Mouse (Mus musculus): ENCODE measurements around the gene Fdxacb1. TPM values are rescaled to one million over a fixed set of nuclear protein-coding genes. Genes with fewer than 3 reads are reported as not detected.
A peak's percentile ranks its signal among the peaks of the same experiment; 100 is the strongest.

The Fdxacb1 gene
- polyA plus RNA-seq, 2 experiments = 5.2 to 9.4 TPM

GRCm38 (mm10) chr9:50813796-50814195 is 45.8 kb downstream of the Fdxacb1 start:
- H3K4me3 ChIP-seq (ENCODE audit: insufficient read depth in 1 of 2, low read depth in 2 of 2, low read length in 2 of 2) = no peak overlapping the region
- ATAC-seq (ENCODE audit: insufficient read depth) (peak; percentile 62), DNase-seq (ENCODE audit: low read depth in 3 of 3, low spot score in 3 of 3) (peak; percentile 41 to 69 (median 63))
- no peaks in the 10 kb centered on the region for H3K27me3 ChIP-seq (ENCODE audit: control insufficient read depth, insufficient read depth, low read length)
- H3K4me1 ChIP-seq (replicated peaks; ENCODE audit: control insufficient read depth in 2 of 2, insufficient read depth in 2 of 2, low read length in 1 of 2) = peaks cover 66 to 71% of the 10 kb centered on the region in 2 experiments
- H3K9ac ChIP-seq (replicated peaks) = peak overlapping the region; percentile 16; the same call in 1 of the 2 replicates
- peaks cover 3% of the 10 kb centered on the region for H3K9me3 ChIP-seq (ENCODE audit: control insufficient read depth, low read length)
- H3K4me2 ChIP-seq (ENCODE audit: low read depth) = peak overlapping the region; percentile 39
- H3K27ac ChIP-seq = peak overlapping the region; percentile 93
- 44% methylated on average over 5 of the region's 5 CpGs for WGBS (ENCODE audit: insufficient replicate concordance)
- peaks cover 9% of the 10 kb centered on the region for H3K36me3 ChIP-seq (replicated peaks; ENCODE audit: control insufficient read depth, insufficient read depth, low read depth)
- TF ChIP-seq EP300 (IDR thresholded peaks at IDR 0.05; ENCODE audit: low read depth) = peak; percentile 91
- 0 out of 2 replicates have a peak, but pooled peaks have one; percentile 4 for TF ChIP-seq CTCF (IDR thresholded peaks at IDR 0.05; ENCODE audit: low read depth)

DNA sequence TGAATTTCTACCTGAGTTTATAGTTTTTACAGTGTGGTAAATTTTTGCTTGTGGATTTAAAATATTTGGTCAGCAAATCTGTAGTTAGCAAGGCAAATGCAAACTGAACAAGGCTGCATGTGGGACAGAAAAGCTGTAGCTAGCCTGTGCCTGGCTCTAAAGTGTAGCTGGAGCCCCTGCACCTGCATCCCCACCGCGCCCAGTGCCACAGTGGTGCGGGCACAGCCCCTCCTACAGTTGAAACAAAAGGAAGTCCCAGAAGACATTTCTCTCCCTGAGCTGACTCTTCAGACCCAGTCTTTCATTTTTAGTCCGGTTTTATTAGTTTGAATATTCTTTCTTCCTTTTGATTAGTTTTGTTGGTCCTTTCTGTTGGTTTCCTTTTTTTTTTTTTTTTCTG is 47.6 kb downstream of the Fdxacb1 start:
- no peak overlapping the region for H3K4me2 ChIP-seq (ENCODE audit: low read depth)
- 83% methylated on average over 4 of the region's 4 CpGs for WGBS (ENCODE audit: insufficient replicate concordance)
- no peak overlapping the region for H3K4me3 ChIP-seq (ENCODE audit: insufficient read depth in 1 of 2, low read depth in 2 of 2, low read length in 2 of 2)

GRCm38 (mm10) chr9:50816512-50816911 is 48.5 kb downstream of the Fdxacb1 start:
- DNase-seq (ENCODE audit: low read depth in 3 of 3, low spot score in 3 of 3) (peak; percentile 77 to 91 (median 86)), ATAC-seq (ENCODE audit: insufficient read depth) (peak; percentile 84)
- 59% methylated on average over 1 of the region's 1 CpGs for WGBS (ENCODE audit: insufficient replicate concordance)
- Histone ChIP-seq H3K4me1 (replicated peaks; ENCODE audit: control insufficient read depth in 2 of 2, insufficient read depth in 2 of 2, low read length in 1 of 2) (peaks cover 49 to 54% of the 10 kb centered on the region in 2 experiments), H3K27me3 (ENCODE audit: control insufficient read depth, insufficient read depth, low read length) (no peaks in the 10 kb centered on the region), H3K9ac (replicated peaks) (no peak overlapping the region), H3K9me3 (ENCODE audit: control insufficient read depth, low read length) (peaks cover 3% of the 10 kb centered on the region), H3K4me2 (ENCODE audit: low read depth) (peak overlapping the region; percentile 23; the same call in 1 of the 2 replicates), H3K36me3 (replicated peaks; ENCODE audit: control insufficient read depth, insufficient read depth, low read depth) (peaks cover 9% of the 10 kb centered on the region), H3K4me3 (ENCODE audit: insufficient read depth in 1 of 2, low read depth in 2 of 2, low read length in 2 of 2) (no peak overlapping the region), H3K27ac (peak overlapping the region; percentile 78)
- TF ChIP-seq EP300 (IDR thresholded peaks at IDR 0.05; ENCODE audit: low read depth) = peak; percentile 99
- no peak for TF ChIP-seq CTCF (IDR thresholded peaks at IDR 0.05; ENCODE audit: low read depth)

More for the DNA sequence above, 47.6 kb downstream of the Fdxacb1 start:
- no peak overlapping the region; the same call in 1 of the 2 replicates for H3K27ac ChIP-seq
- DNase-seq (ENCODE audit: low read depth in 3 of 3, low spot score in 3 of 3) = no peak
- TF ChIP-seq CTCF (IDR thresholded peaks at IDR 0.05; ENCODE audit: low read depth) (no peak), EP300 (IDR thresholded peaks at IDR 0.05; ENCODE audit: low read depth) (no peak)
- peaks cover 57 to 59% of the 10 kb centered on the region in 2 experiments for H3K4me1 ChIP-seq (replicated peaks; ENCODE audit: control insufficient read depth in 2 of 2, insufficient read depth in 2 of 2, low read length in 1 of 2)
- H3K36me3 ChIP-seq (replicated peaks; ENCODE audit: control insufficient read depth, insufficient read depth, low read depth) = peaks cover 9% of the 10 kb centered on the region
- peaks cover 3% of the 10 kb centered on the region for H3K9me3 ChIP-seq (ENCODE audit: control insufficient read depth, low read length)
- H3K9ac ChIP-seq (replicated peaks) = no peak overlapping the region
- ATAC-seq (ENCODE audit: insufficient read depth) = no peak
- no peaks in the 10 kb centered on the region for H3K27me3 ChIP-seq (ENCODE audit: control insufficient read depth, insufficient read depth, low read length)

GRCm38 (mm10) chr9:50818050-50818449 is 50.0 kb downstream of the Fdxacb1 start:
- ATAC-seq (ENCODE audit: insufficient read depth) (no peak), DNase-seq (ENCODE audit: low read depth in 3 of 3, low spot score in 3 of 3) (no peak)
- peaks cover 44 to 51% of the 10 kb centered on the region in 2 experiments for H3K4me1 ChIP-seq (replicated peaks; ENCODE audit: control insufficient read depth in 2 of 2, insufficient read depth in 2 of 2, low read length in 1 of 2)
- no peak overlapping the region for H3K4me3 ChIP-seq (ENCODE audit: insufficient read depth in 1 of 2, low read depth in 2 of 2, low read length in 2 of 2)
- no peak overlapping the region for H3K4me2 ChIP-seq (ENCODE audit: low read depth)
- H3K9me3 ChIP-seq (ENCODE audit: control insufficient read depth, low read length) = peaks cover 3% of the 10 kb centered on the region
- no peak overlapping the region for H3K9ac ChIP-seq (replicated peaks)
- no peaks in the 10 kb centered on the region for H3K27me3 ChIP-seq (ENCODE audit: control insufficient read depth, insufficient read depth, low read length)
- peak overlapping the region; percentile 19 for H3K27ac ChIP-seq
- 76% methylated on average over 6 of the region's 6 CpGs for WGBS (ENCODE audit: insufficient replicate concordance)
- H3K36me3 ChIP-seq (replicated peaks; ENCODE audit: control insufficient read depth, insufficient read depth, low read depth) = peaks cover 7% of the 10 kb centered on the region
- TF ChIP-seq CTCF (IDR thresholded peaks at IDR 0.05; ENCODE audit: low read depth) (no peak), EP300 (IDR thresholded peaks at IDR 0.05; ENCODE audit: low read depth) (no peak)

DNA sequence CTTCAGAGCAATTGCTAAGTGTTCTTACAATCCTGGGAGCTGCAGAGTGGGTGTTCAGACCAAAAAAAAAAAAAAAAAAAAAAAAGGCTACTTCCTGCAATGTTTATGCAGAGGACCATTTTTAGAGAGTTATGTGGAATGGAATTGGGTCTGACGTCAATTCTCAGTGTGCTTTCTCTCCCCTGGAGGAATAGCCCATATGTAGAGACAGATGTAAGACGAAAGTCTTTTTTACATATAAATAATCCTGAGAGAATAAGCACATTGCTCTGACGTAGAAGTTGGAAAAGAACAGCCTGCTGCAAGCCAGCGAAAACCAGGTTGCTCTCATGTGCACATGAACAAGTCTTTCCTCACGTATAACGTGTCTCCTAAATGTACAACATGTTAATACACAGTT is 51.7 kb downstream of the Fdxacb1 start:
- no peak for ATAC-seq (ENCODE audit: insufficient read depth)
- Histone ChIP-seq H3K4me1 (replicated peaks; ENCODE audit: control insufficient read depth in 2 of 2, insufficient read depth in 2 of 2, low read length in 1 of 2) (peaks cover 46 to 50% of the 10 kb centered on the region in 2 experiments), H3K4me3 (ENCODE audit: insufficient read depth in 1 of 2, low read depth in 2 of 2, low read length in 2 of 2) (no peak overlapping the region), H3K27ac (peak overlapping the region; percentile 5; the same call in 1 of the 2 replicates), H3K9me3 (ENCODE audit: control insufficient read depth, low read length) (peaks cover 3% of the 10 kb centered on the region), H3K4me2 (ENCODE audit: low read depth) (no peak overlapping the region), H3K36me3 (replicated peaks; ENCODE audit: control insufficient read depth, insufficient read depth, low read depth) (peaks cover 11% of the 10 kb centered on the region), H3K9ac (replicated peaks) (no peak overlapping the region), H3K27me3 (ENCODE audit: control insufficient read depth, insufficient read depth, low read length) (no peaks in the 10 kb centered on the region)
- 81% methylated on average over 6 of the region's 6 CpGs for WGBS (ENCODE audit: insufficient replicate concordance)
- no peak for DNase-seq (ENCODE audit: low read depth in 3 of 3, low spot score in 3 of 3)
- TF ChIP-seq EP300 (IDR thresholded peaks at IDR 0.05; ENCODE audit: low read depth) = no peak
- TF ChIP-seq CTCF (IDR thresholded peaks at IDR 0.05; ENCODE audit: low read depth) = no peak

Data from liver, embryonic 14.5 days (tissue).